Mouse (Mus musculus) spleen, adult 2 months (tissue): ENCODE results near the gene Rpp25l.
"Not testable (repeated sequence)": the region's sequence is repeated elsewhere in the genome, so short reads cannot be mapped to it uniquely, and the experiment has no call there.

Source experiments
- CTCF ChIP-seq: fragments of 200-500 bp; IDR thresholded peaks from 2 replicates; pipeline ENCODE4 v1.5.1; 2011; ENCODE audit warnings: mild to moderate bottlenecking, inconsistent platforms; ENCODE audit not compliant: insufficient read depth, insufficient read length, insufficient replicate concordance; ENCODE audit errors: extremely low read depth
- POLR2A ChIP-seq: fragments of 200-500 bp; IDR thresholded peaks from 2 replicates; pipeline ENCODE4 v1.6.1; 2011; ENCODE audit warnings: low read depth, low read length, inconsistent platforms

GRCm38 (mm10) chr4:41685882-41686492 is 27.3 kb downstream of the Rpp25l start:
- not testable (repeated sequence) for TF ChIP-seq CTCF, POLR2A
